Mouse (Mus musculus): ENCODE data around the gene Cetn4.

Cetn4 gene

DNA sequence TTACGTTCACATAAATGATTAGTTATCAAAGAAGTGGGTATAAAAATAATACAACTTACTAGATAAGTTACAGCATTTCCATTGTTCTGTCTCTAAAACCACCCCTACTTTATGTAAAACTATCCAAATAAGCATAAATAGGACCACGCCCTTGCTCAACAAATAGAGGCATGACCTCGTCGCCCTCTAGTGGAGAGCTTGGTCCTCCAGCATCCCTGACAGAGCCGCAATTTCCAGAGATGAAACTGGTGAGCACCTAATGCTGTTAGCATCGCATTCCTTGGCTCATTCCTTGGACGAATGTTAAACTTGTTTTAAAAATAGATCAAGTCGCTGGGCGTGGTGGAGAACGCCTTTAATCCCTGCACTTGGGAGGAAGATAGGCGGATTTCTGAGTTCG lies 9.8 kb downstream of the Cetn4 start:
- peak; percentile 87 for DNase-seq (ENCODE audit: low read depth)

DNA sequence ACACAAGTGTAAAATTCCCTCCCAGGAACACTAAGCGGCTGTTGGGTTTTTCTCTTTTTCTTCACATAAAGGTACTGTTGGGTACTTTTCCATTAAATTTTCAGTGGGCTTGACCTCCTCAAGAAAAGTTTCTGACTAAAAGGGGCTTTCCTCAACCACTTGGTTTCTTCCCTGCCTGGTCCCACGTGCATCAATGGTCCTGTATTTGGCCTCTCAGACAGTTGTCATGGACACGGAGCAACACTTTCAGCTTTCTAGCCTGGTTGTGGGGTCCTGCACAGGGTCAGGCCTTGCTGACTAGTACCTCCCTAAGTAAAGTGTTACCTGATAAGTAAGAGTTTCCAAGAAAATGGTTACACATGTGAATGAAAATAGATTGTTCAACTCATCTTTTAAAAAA lies 13.0 kb downstream of the Cetn4 start:
- DNase-seq (ENCODE audit: low read depth), result no peak

DNA sequence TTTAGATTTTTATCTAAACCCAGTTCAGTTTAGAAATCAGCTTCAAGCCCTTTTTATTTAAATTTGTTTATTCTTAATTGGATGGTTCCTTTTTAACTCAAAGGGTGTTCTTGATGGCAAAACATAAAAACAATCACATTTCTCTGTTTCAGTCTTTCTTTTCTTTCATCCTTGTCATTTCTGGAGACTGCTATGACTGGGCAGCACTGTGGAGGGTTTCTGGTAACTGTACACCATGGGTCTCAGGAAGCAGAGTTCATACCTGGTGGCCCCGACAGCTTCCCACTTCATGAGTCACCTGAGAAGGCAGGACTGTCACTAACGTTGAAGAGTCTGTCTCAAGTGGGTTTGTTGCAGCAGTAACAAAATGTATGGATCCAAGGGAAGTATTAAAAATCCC lies 19.9 kb downstream of the Cetn4 start:
- no peak for DNase-seq (ENCODE audit: low read depth)

DNA sequence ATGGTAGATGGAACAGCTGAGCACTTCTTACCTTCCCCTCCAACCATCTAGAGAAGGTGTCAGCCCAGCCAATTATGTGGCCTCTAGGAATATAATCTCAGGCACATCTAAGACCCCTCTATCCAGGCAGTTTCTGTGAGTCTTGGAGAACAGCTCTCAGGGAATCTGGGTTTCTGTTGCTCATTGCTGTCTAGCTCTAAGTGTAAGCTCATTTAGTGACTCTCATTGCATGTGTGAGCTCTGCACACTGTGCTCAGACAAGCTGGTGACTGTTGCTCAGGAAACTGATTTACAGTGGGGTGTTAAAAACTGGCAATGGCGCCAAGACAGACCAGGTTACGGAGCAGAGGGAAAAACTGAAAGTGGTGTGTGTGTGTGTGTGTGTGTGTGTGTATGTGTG lies 20.6 kb downstream of the Cetn4 start:
- DNase-seq (ENCODE audit: low read depth), result no peak

DNA sequence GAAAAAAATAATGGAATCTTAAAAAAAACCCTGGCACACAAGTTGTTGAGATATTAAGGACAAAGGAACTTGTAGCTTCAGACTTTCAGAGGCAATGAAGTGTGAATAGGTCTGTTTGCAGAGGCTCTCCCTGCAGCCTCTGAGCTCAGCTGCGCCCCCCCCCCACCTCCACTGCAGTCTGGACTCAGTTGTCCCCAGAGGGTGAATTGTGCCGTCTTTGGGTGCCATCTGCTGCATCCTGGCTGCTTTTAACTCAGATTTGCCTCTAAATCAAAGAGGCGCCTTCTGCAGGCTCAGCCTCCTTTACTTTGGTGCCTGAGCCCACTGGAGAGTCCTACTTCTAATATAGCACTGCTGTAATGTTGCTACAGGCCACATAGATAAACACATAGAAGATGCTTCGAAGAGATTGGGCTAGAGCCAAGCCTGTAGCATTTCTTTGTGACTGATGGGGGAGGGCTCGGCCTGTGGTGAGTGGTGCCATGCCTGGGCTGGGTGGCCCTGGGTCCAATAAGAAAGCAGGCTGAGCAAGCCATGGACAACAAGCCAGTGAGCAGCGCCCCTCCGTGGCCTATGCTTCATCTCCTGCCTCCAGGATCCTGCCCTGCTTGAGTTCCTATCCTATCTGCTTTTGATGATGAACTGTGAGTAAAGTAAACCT lies 21.5 kb downstream of the Cetn4 start:
- DNase-seq (ENCODE audit: low read depth), result no peak

DNA sequence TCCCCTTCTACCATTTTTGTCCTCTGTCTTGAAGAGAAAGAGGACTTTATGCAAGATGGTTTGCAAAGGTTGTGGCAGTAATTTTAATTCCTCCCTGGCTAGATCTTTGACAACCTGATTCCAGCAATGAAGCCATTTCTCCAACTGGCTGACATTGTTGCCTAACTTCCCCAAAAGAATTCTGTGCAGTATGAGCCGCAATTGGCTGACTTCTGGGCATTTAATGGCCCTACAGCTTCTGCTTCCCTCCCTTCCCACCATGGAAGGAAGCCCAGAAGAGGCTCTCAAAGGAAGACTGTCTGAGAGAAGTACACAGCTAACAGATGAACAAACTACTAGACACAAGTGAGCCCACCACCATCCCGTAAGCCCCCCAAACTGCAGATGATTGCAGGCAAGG lies 23.3 kb downstream of the Cetn4 start:
- DNase-seq (ENCODE audit: low read depth), result no peak

DNA sequence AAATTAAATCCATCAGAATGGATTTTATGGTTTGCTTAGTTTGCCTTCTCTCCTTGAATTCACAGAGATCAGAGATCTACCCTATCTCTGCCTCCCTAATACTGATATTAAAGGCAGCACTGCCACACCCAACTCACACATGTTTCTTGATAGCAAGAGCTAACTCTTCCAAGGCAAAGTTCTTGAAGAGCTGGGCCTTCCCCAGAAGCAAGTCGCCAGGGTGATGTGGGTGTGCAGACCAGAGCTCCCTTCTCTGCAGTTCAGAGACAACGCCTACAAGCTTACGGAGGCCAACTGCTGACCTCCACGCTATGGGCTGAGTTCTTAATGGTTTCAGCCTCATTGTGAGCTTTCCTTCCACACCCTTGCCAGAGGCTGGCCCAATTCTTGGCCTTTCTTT lies 29.3 kb downstream of the Cetn4 start:
- no peak for DNase-seq (ENCODE audit: low read depth)

DNA sequence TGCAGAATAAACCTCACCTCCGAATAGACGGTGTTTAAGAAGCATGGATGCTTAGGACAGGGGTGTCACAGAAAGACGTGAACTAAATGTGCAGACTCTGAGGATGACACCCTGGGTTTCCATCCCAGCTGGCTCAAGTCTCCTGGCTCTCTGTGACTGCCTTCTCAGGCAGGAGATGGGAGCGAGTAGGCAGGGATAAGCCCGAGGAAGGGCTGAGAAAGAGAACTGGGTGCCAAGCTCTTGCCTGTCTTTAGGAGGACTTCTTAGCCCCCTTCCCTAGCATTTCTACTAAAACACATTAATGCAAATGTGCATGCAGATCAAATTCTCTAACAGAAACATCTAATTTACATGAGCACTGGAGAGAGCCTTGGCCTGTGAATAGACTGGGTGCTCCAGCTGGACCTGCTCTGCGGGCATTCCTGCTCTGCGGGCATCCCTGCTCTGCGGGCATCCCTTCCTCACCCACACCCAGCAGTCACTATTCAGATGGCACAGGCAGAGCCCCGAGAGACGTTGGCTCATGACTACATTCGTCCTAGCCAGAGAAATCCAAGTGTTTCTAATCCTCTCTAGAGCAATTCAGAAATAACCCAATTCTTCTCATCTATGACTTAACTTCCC lies 30.1 kb downstream of the Cetn4 start:
- no peak for DNase-seq (ENCODE audit: low read depth)

DNA sequence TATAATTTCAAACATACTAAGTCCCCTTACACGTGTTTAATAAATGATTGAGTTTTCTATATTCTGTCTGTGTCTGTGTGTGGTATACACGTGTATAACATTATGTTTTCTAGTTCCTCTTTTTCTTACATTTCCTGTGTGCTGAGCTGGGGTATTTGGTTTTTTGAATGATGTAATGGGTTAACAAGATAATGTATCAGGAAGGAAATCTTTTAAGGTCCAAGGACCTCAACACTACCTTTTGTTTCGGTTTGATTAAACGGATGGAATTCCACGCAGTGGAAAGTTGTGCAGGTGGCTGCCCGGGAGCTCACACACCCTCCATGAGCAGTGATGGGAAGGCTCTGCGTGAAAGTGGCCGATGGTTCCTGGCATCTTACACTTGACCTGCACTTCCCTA lies 31.6 kb downstream of the Cetn4 start:
- peak; percentile 42 for DNase-seq (ENCODE audit: low read depth)

DNA sequence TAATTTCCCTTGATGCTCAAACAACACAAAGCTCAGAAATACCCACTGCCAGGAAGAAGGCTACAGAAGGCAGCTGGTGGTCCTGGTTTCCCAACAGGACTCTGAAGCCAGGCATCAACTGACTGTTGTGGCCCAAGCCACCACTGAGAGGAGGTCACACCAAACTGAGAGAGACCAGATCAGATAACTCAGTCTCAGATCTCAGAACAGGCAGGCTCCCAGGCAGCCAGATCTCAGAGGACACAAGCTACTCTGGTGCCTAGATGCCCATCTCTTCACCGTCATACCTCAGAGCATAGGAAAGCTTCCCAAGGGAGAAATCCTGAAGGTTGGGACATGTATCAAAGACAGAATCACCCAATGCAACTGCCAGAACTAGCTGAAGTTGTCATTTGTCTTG lies 32.3 kb downstream of the Cetn4 start:
- DNase-seq (ENCODE audit: low read depth), result no peak

DNA sequence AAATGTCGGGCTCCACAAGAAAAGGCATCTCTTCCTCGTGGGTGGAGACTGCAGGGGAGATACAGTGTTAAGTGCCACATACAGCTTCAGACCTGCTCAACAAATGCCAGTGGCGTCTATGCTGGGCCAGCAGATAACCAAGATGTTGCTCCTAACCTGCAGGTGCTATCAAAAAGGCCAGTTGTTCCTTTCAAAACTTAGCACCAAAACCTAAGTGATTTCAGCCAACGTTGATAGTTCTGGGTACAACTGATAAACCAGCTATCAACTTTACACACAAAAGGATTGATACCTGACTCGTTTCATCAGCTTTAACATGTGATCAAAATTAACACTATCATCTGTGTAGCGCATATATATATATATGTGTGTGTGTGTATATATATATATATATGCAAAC lies 37.8 kb downstream of the Cetn4 start:
- DNase-seq (ENCODE audit: low read depth), result no peak

DNA sequence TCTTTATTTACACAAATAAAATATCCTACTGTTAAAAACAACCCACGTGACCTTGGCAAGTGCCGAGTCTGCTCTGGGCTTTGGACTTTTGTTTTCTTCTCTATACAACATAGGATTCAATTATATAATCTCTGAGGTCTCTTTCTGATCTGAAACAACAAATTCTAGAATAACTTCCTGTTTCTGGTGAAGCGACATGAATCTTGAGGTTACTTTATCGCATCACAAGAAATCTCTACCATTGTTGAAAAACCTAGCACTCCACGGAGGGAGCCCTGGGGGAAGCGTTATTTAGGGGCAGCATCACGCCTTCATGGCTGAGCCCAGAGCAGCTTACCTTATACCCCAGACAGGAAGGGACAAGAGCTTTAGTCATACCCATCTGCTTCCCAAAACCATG lies 39.4 kb downstream of the Cetn4 start:
- peak; percentile 59 for DNase-seq (ENCODE audit: low read depth)

DNA sequence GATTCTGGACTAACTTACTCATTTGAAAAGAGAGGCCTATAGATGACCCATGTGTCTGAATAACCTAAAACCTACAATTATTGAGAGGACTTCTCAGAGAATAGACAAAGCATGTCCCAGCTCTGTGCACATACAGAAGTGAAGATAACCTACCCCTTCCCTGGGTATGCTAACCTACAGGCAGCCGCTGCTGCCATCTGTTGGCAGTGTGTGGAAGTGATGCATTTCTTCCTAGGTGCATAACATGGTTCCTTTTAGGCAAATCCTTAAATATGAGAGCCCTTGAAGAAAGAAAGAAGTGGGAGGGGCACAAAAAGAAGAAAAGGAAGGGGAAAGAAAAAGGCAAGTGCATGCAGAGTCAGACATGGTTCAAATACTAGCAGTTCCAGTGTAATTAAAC lies 41.3 kb downstream of the Cetn4 start:
- DNase-seq (ENCODE audit: low read depth), result peak; percentile 87

DNA sequence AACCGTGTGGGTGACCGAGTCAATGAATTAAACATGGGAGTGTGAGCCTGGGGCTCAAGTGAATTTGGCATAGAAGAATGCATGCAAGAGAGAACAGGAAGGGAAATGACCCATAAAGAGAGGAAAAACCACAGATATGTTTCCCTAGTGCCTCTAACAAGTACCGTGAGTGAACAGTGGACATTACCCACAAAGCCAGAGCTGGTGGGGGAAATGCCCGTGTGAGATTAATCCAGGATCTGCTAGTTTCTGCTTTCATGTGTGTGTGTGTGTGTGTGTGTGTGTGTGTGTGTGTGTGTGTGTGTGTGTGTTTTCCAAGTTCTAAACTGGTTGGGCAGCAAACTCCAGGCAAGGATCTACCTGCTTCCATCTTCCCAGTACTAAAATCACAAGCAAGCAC lies 42.6 kb downstream of the Cetn4 start:
- DNase-seq (ENCODE audit: low read depth), result no peak

DNA sequence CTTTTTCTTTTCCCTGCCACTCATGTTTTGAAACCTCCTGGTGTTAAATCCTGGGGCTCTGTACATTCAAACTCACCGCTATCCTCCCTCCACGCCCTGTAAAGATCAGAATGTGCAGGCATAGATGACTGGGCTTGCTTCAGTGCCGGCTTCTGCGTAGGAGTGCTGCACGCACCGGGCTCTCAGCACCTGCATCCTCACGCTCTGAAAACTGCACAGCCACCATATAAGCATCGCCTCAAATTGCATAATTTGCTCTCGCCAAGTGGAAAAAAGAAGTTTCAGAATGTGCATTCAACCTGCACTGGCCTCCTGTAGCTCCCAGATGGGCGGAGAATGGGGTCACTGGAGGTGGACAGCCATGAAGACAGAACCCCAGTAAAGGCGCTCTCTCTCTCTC lies 44.2 kb downstream of the Cetn4 start:
- DNase-seq (ENCODE audit: low read depth), result no peak

DNA sequence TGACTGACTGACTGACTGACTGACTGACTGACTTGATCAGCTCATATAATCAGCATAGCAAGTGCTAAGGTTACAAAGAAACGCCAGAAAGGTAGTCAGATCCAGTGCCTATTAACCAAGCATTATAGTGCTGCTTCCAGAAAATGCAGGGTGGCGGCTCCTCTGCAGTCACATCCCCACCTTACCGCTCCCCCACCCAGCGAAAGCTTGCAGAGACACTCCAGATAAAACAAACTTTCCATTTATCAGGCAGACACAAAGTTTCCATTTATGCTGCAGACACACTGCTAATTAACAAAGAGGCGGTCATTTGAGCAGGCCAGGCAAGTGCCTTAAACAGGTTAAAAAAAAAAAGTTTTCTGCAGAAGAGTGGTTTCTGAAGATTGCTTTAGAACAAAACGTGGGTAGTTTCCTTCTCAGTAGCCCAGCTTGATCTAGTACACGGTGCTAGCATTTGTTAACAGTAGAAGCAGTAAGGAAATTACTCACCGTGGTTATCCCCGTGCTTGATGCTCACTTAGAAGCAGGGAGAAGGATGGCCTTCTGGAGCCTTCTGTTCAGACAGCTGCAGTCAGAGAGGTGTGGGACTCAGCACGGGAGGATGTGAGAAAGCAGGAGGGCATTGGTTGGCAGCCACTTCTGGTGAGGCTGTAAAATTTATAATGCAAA lies 53.0 kb downstream of the Cetn4 start:
- no peak for DNase-seq (ENCODE audit: low read depth)

DNA sequence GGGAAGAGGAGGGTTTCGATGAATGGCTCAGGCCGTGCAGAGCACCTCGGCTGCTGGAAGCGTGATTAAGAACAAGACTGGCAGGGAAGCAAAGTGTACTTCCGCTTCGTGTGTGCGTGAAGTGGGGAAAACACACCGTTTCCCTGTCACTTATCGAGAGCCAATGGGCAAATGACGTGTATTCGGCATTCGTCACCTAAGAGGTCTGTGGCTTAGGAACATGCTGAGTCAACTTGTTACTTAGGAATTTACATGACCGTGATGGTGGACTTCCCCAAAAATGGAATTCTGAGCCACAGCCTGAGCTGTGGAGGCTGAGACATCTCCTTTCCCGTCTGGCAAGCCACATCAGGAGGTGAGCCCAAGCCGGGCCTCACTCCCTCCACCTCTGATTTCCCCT lies 54.7 kb downstream of the Cetn4 start:
- no peak for DNase-seq (ENCODE audit: low read depth)
